Mouse (Mus musculus) heart, postnatal 0 days (tissue): ENCODE data around the gene Snf8.

Source experiments
- CTCF ChIP-seq: IDR thresholded peaks from 2 replicates; pipeline ENCODE4 v1.5.1; 2016; ENCODE audit warnings: antibody characterized with exemption, control low read depth, low read depth
- EP300 ChIP-seq: IDR thresholded peaks from 2 replicates; pipeline ENCODE4 v1.6.1; 2016; ENCODE audit warnings: antibody characterized with exemption, low read depth

- TF ChIP-seq CTCF: no peak
- TF ChIP-seq EP300: no peak
These were observed 10.3 kb downstream of the Snf8 start for GRCm38 (mm10) chr11:96044803-96045567.
